Mouse (Mus musculus) small intestine, adult 2 months (tissue): ENCODE data around the gene Gpr65.

Experiments used
- CTCF ChIP-seq: fragments of 200-500 bp; IDR thresholded peaks from 2 replicates; pipeline ENCODE4 v1.5.1; 2012; ENCODE audit warnings: low read depth, mild to moderate bottlenecking, control low read depth, inconsistent platforms, low read length, moderate library complexity, mixed read lengths; ENCODE audit not compliant: insufficient replicate concordance, insufficient read length; ENCODE audit errors: extremely low read depth
- POLR2A ChIP-seq: fragments of 200-500 bp; IDR thresholded peaks from 2 replicates; pipeline ENCODE4 v1.6.1; 2012; ENCODE audit warnings: low read depth, mild to moderate bottlenecking, control low read depth, inconsistent platforms, low read length, moderate library complexity

DNA sequence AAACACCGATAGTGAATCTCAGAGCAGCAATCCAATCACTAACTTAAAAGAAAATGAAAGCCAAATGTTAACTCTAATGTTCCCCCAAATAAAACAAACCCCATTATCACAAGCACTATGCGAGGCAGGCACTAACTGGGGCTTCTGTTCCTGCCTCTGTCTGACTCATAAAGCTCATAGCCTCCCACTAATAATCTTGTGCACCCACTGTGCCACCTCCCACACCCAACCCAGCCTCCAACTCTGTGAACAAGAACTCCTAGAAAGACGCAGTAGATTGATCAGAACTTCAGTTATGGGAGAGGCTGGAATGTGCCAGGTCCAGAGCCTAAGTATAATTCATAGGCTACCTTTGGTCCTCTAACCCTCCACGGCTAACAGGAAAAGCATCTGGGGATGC is 24.3 kb upstream of the Gpr65 start:
- TF ChIP-seq CTCF (no peak), POLR2A (no peak)
